Mouse (Mus musculus) splenic B cell, adult 2 months (primary cell): ENCODE measurements around the gene 4930469K13Rik.

ENCODE experiments used
- DNase-seq: peaks from one replicate; pipeline ENCODE4 v3.0.0-alpha.2; 2011; ENCODE audit warnings: low read depth, low spot score
- H3K27me3 ChIP-seq: 2 replicates; pipeline ENCODE4 v1.6.1; 2012; ENCODE audit warnings: mild to moderate bottlenecking, low read length, moderate library complexity, mixed read lengths; ENCODE audit not compliant: control insufficient read depth, poor library complexity, insufficient read depth, severe bottlenecking
- H3K36me3 ChIP-seq: 2 replicates; pipeline ENCODE4 v1.6.1; 2012; ENCODE audit warnings: mild to moderate bottlenecking, low read length, moderate library complexity, mixed read lengths; ENCODE audit not compliant: control insufficient read depth, poor library complexity, insufficient read depth, severe bottlenecking

Gene 4930469K13Rik

GRCm38 (mm10) chr11:34001938-34002592 lies 96.3 kb downstream of the 4930469K13Rik start:
- Histone ChIP-seq H3K27me3 (no peaks in the 10 kb centered on the region), H3K36me3 (no peaks in the 10 kb centered on the region)
- peak; percentile 77 for DNase-seq

GRCm38 (mm10) chr11:34000416-34000815 lies 97.9 kb downstream of the 4930469K13Rik start:
- DNase-seq: no peak
- Histone ChIP-seq H3K27me3 (no peaks in the 10 kb centered on the region), H3K36me3 (no peaks in the 10 kb centered on the region)

- Histone ChIP-seq H3K36me3 (no peaks in the 10 kb centered on the region), H3K27me3 (no peaks in the 10 kb centered on the region)
- DNase-seq: no peak
Measured at GRCm38 (mm10) chr11:33998244-33998643, 100.1 kb downstream of the 4930469K13Rik start.

GRCm38 (mm10) chr11:33993496-33993895 lies 104.9 kb downstream of the 4930469K13Rik start:
- Histone ChIP-seq H3K27me3 (no peaks in the 10 kb centered on the region), H3K36me3 (no peaks in the 10 kb centered on the region)
- DNase-seq: no peak

GRCm38 (mm10) chr11:33992938-33993337 lies 105.4 kb downstream of the 4930469K13Rik start, which contains the start of gene Kcnip1:
Gene Kcnip1 (minus strand): TSS chr11:33993152.
- no peak for DNase-seq

GRCm38 (mm10) chr11:33990002-33990401 lies 108.4 kb downstream of the 4930469K13Rik start:
- Histone ChIP-seq H3K27me3 (no peaks in the 10 kb centered on the region), H3K36me3 (no peaks in the 10 kb centered on the region)
- no peak for DNase-seq

More at GRCm38 (mm10) chr11:33992938-33993337, 105.4 kb downstream of the 4930469K13Rik start, which contains the start of gene Kcnip1:
- no peaks in the 10 kb centered on the region for H3K27me3 ChIP-seq
- H3K36me3 ChIP-seq: no peaks in the 10 kb centered on the region

GRCm38 (mm10) chr11:33986525-33986924 lies 111.8 kb downstream of the 4930469K13Rik start:
- Histone ChIP-seq H3K36me3 (no peaks in the 10 kb centered on the region), H3K27me3 (no peaks in the 10 kb centered on the region)
- DNase-seq: no peak

- no peaks in the 10 kb centered on the region for H3K36me3 ChIP-seq
- no peaks in the 10 kb centered on the region for H3K27me3 ChIP-seq
- no peak for DNase-seq
Measured at GRCm38 (mm10) chr11:33980146-33980545, 118.2 kb downstream of the 4930469K13Rik start.

- Histone ChIP-seq H3K27me3 (no peaks in the 10 kb centered on the region), H3K36me3 (no peaks in the 10 kb centered on the region)
- no peak for DNase-seq
Measured at GRCm38 (mm10) chr11:33975121-33975520, 123.2 kb downstream of the 4930469K13Rik start.

GRCm38 (mm10) chr11:33974341-33975040 lies 123.9 kb downstream of the 4930469K13Rik start:
- H3K27me3 ChIP-seq: no peaks in the 10 kb centered on the region
- DNase-seq: no peak
- H3K36me3 ChIP-seq: no peaks in the 10 kb centered on the region

GRCm38 (mm10) chr11:33972114-33972513 lies 126.2 kb downstream of the 4930469K13Rik start:
- H3K36me3 ChIP-seq: no peaks in the 10 kb centered on the region
- H3K27me3 ChIP-seq: no peaks in the 10 kb centered on the region
- DNase-seq: no peak

GRCm38 (mm10) chr11:33969199-33969598 lies 129.2 kb downstream of the 4930469K13Rik start:
- no peaks in the 10 kb centered on the region for H3K27me3 ChIP-seq
- no peak for DNase-seq
- H3K36me3 ChIP-seq: no peaks in the 10 kb centered on the region

GRCm38 (mm10) chr11:33967708-33968107 lies 130.6 kb downstream of the 4930469K13Rik start:
- H3K27me3 ChIP-seq: no peaks in the 10 kb centered on the region
- DNase-seq: peak; percentile 9
- H3K36me3 ChIP-seq: no peaks in the 10 kb centered on the region

- H3K36me3 ChIP-seq: no peaks in the 10 kb centered on the region
- H3K27me3 ChIP-seq: no peaks in the 10 kb centered on the region
- DNase-seq: peak; percentile 39
Measured at GRCm38 (mm10) chr11:33965380-33965779, 133.0 kb downstream of the 4930469K13Rik start.

- Histone ChIP-seq H3K36me3 (no peaks in the 10 kb centered on the region), H3K27me3 (no peaks in the 10 kb centered on the region)
- no peak for DNase-seq
Measured at GRCm38 (mm10) chr11:33962688-33963407, 135.5 kb downstream of the 4930469K13Rik start, which contains the start of gene Kcnmb1. Gene Kcnmb1 (plus strand): TSS chr11:33963013.
